Mouse (Mus musculus) forebrain, embryonic 13.5 days (tissue): ENCODE results near the gene Syt1. TPM values are rescaled to one million over a fixed set of nuclear protein-coding genes. Genes with fewer than 3 reads are reported as not detected.

ENCODE experiments used
- ATAC-seq: fragments of 200-750 bp; cut with Nextera tagmentation; 2 replicates; pipeline ENCODE4 v1.8.0; 2017
- H3K27ac ChIP-seq: fragments of 300-500 bp; sonication (generic); 2 replicates; pipeline ENCODE4 v1.5.1; 2015; ENCODE audit warnings: inconsistent platforms, mild to moderate bottlenecking, moderate library complexity
- H3K27me3 ChIP-seq: fragments of 300-500 bp; sonication (generic); 2 replicates; pipeline ENCODE4 v1.6.1; 2015; ENCODE audit warnings: mild to moderate bottlenecking, inconsistent platforms
- H3K36me3 ChIP-seq: fragments of 300-500 bp; sonication (generic); 2 replicates; pipeline ENCODE4 v1.6.1; 2015; ENCODE audit warnings: mild to moderate bottlenecking, inconsistent platforms; ENCODE audit not compliant: poor library complexity, severe bottlenecking
- H3K4me1 ChIP-seq: fragments of 300-500 bp; sonication (generic); 2 replicates; pipeline ENCODE4 v1.6.1; 2015; ENCODE audit warnings: inconsistent platforms
- H3K4me2 ChIP-seq: fragments of 300-500 bp; sonication (generic); 2 replicates; pipeline ENCODE4 v1.6.1; 2015; ENCODE audit warnings: inconsistent platforms, mild to moderate bottlenecking, moderate library complexity
- H3K4me3 ChIP-seq: fragments of 300-500 bp; sonication (generic); 2 replicates; pipeline ENCODE4 v1.5.1; 2015; ENCODE audit warnings: mild to moderate bottlenecking, inconsistent platforms
- H3K9ac ChIP-seq: fragments of 300-500 bp; sonication (generic); 2 replicates; pipeline ENCODE4 v1.6.1; 2015; ENCODE audit warnings: mild to moderate bottlenecking, inconsistent platforms
- H3K9me3 ChIP-seq: fragments of 300-500 bp; sonication (generic); replicated peaks from 2 replicates; pipeline ENCODE4 v1.6.1; 2016; ENCODE audit warnings: inconsistent platforms
- WGBS: fragments of 180-500 bp; shearing (Covaris S2); methylation state at CpG from one replicate; pipeline ENCODE4 v1.1.7; 2015; 5-methylcytosine and 5-hydroxymethylcytosine counted together
- polyA plus RNA-seq: library from polyadenylated mRNA; unstranded; fragments of >200 nt; fragmentation: Nextera tagmentation; extraction: Ambion mirVana; gene quantifications from 2 replicates; pipeline ENCODE4 v1.2.1, GENCODE M21; 2015

Syt1 gene
- polyA plus RNA-seq, 1 experiment from 2014 or later, result 45.9 TPM

GRCm38 (mm10) chr10:108583694-108584093, 427.1 kb downstream of the Syt1 start:
- Histone ChIP-seq H3K27ac (peak overlapping the region; percentile 31; the same call in 1 of the 2 replicates), H3K9me3 (no peaks in the 10 kb centered on the region), H3K4me1 (peaks cover 25% of the 10 kb centered on the region), H3K4me2 (peak overlapping the region; percentile 44), H3K4me3 (no peak overlapping the region), H3K27me3 (no peaks in the 10 kb centered on the region), H3K9ac (no peak overlapping the region), H3K36me3 (no peaks in the 10 kb centered on the region)
- no peak for ATAC-seq
- 16% methylated on average over 11 of the region's 11 CpGs for WGBS

- peaks cover 29% of the 10 kb centered on the region for H3K4me1 ChIP-seq
- H3K4me2 ChIP-seq, result no peak overlapping the region
- H3K27ac ChIP-seq, result no peak overlapping the region
- no peak overlapping the region for H3K4me3 ChIP-seq
- no peaks in the 10 kb centered on the region for H3K36me3 ChIP-seq
- WGBS, result 91% methylated on average over 3 of the region's 3 CpGs
- no peaks in the 10 kb centered on the region for H3K9me3 ChIP-seq
- no peak for ATAC-seq
- H3K27me3 ChIP-seq, result no peaks in the 10 kb centered on the region
- H3K9ac ChIP-seq, result no peak overlapping the region
These were observed 428.4 kb downstream of the Syt1 start for GRCm38 (mm10) chr10:108582397-108582730.

GRCm38 (mm10) chr10:108581555-108582396, 429.0 kb downstream of the Syt1 start:
- WGBS, result 59% methylated on average over 12 of the region's 12 CpGs
- peak; percentile 48 for ATAC-seq
- H3K4me2 ChIP-seq, result peak overlapping the region; percentile 27
- peaks cover 29% of the 10 kb centered on the region for H3K4me1 ChIP-seq
- H3K27me3 ChIP-seq, result no peaks in the 10 kb centered on the region
- H3K36me3 ChIP-seq, result no peaks in the 10 kb centered on the region
- peak overlapping the region; percentile 33 for H3K27ac ChIP-seq
- no peak overlapping the region for H3K9ac ChIP-seq
- H3K9me3 ChIP-seq, result no peaks in the 10 kb centered on the region
- H3K4me3 ChIP-seq, result no peak overlapping the region

GRCm38 (mm10) chr10:108580786-108581420, 429.9 kb downstream of the Syt1 start:
- ATAC-seq, result peak; percentile 79
- H3K4me2 ChIP-seq, result peak overlapping the region; percentile 27

GRCm38 (mm10) chr10:108579396-108579795, 431.4 kb downstream of the Syt1 start:
- no peaks in the 10 kb centered on the region for H3K27me3 ChIP-seq
- H3K36me3 ChIP-seq, result no peaks in the 10 kb centered on the region
- peaks cover 29% of the 10 kb centered on the region for H3K4me1 ChIP-seq
- H3K4me3 ChIP-seq, result no peak overlapping the region
- H3K4me2 ChIP-seq, result no peak overlapping the region
- H3K9me3 ChIP-seq, result no peaks in the 10 kb centered on the region
- H3K27ac ChIP-seq, result no peak overlapping the region
- 86% methylated on average over 4 of the region's 4 CpGs for WGBS
- H3K9ac ChIP-seq, result no peak overlapping the region
- no peak for ATAC-seq

More at GRCm38 (mm10) chr10:108580786-108581420, 429.9 kb downstream of the Syt1 start:
- WGBS, result 24% methylated on average over 9 of the region's 9 CpGs
- H3K27me3 ChIP-seq, result no peaks in the 10 kb centered on the region
- no peak overlapping the region for H3K4me3 ChIP-seq
- H3K27ac ChIP-seq, result peak overlapping the region; percentile 44
- H3K36me3 ChIP-seq, result no peaks in the 10 kb centered on the region
- no peaks in the 10 kb centered on the region for H3K9me3 ChIP-seq
- no peak overlapping the region for H3K9ac ChIP-seq
- peaks cover 29% of the 10 kb centered on the region for H3K4me1 ChIP-seq

- H3K9me3 ChIP-seq, result no peaks in the 10 kb centered on the region
- H3K4me2 ChIP-seq, result no peak overlapping the region
- no peaks in the 10 kb centered on the region for H3K36me3 ChIP-seq
- peaks cover 20% of the 10 kb centered on the region for H3K4me1 ChIP-seq
- H3K27me3 ChIP-seq, result no peaks in the 10 kb centered on the region
- no peak overlapping the region for H3K4me3 ChIP-seq
- no peak overlapping the region for H3K27ac ChIP-seq
- H3K9ac ChIP-seq, result no peak overlapping the region
- no peak for ATAC-seq
These were observed 433.2 kb downstream of the Syt1 start for GRCm38 (mm10) chr10:108577611-108578010.

- 69% methylated on average over 4 of the region's 4 CpGs for WGBS
- H3K27ac ChIP-seq, result no peak overlapping the region
- H3K9ac ChIP-seq, result no peak overlapping the region
- no peaks in the 10 kb centered on the region for H3K36me3 ChIP-seq
- no peak overlapping the region for H3K4me2 ChIP-seq
- H3K9me3 ChIP-seq, result no peaks in the 10 kb centered on the region
- no peaks in the 10 kb centered on the region for H3K27me3 ChIP-seq
- ATAC-seq, result no peak
- H3K4me1 ChIP-seq, result peaks cover 13% of the 10 kb centered on the region
- no peak overlapping the region for H3K4me3 ChIP-seq
These were observed 438.0 kb downstream of the Syt1 start for GRCm38 (mm10) chr10:108572764-108573163.

- 44% methylated on average over 5 of the region's 5 CpGs for WGBS
- Histone ChIP-seq H3K4me3 (no peak overlapping the region), H3K27ac (no peak overlapping the region), H3K4me1 (peaks cover 10% of the 10 kb centered on the region), H3K9me3 (no peaks in the 10 kb centered on the region), H3K27me3 (no peaks in the 10 kb centered on the region), H3K4me2 (no peak overlapping the region), H3K9ac (no peak overlapping the region), H3K36me3 (no peaks in the 10 kb centered on the region)
- ATAC-seq, result no peak
These were observed 439.7 kb downstream of the Syt1 start for GRCm38 (mm10) chr10:108571104-108571503.

GRCm38 (mm10) chr10:108569568-108570139, 441.1 kb downstream of the Syt1 start:
- Histone ChIP-seq H3K4me2 (no peak overlapping the region), H3K9me3 (no peaks in the 10 kb centered on the region), H3K9ac (no peak overlapping the region), H3K4me3 (no peak overlapping the region), H3K36me3 (no peaks in the 10 kb centered on the region), H3K27me3 (no peaks in the 10 kb centered on the region), H3K4me1 (peaks cover 10% of the 10 kb centered on the region), H3K27ac (no peak overlapping the region)
- ATAC-seq, result 0 out of 2 replicates have a peak, but pooled peaks have one; percentile 24
- WGBS, result 58% methylated on average over 6 of the region's 6 CpGs

- no peaks in the 10 kb centered on the region for H3K9me3 ChIP-seq
- 48% methylated on average over 6 of the region's 6 CpGs for WGBS
- no peak overlapping the region for H3K4me3 ChIP-seq
- no peak overlapping the region for H3K4me2 ChIP-seq
- H3K36me3 ChIP-seq, result no peaks in the 10 kb centered on the region
- no peak overlapping the region for H3K9ac ChIP-seq
- no peak for ATAC-seq
- no peaks in the 10 kb centered on the region for H3K27me3 ChIP-seq
- peaks cover 10% of the 10 kb centered on the region for H3K4me1 ChIP-seq
- H3K27ac ChIP-seq, result no peak overlapping the region
These were observed 441.9 kb downstream of the Syt1 start for GRCm38 (mm10) chr10:108568925-108569324.

GRCm38 (mm10) chr10:108568136-108568535, 442.6 kb downstream of the Syt1 start:
- H3K4me3 ChIP-seq, result no peak overlapping the region
- no peaks in the 10 kb centered on the region for H3K36me3 ChIP-seq
- no peak overlapping the region for H3K27ac ChIP-seq
- H3K4me2 ChIP-seq, result no peak overlapping the region
- H3K9ac ChIP-seq, result no peak overlapping the region
- no peaks in the 10 kb centered on the region for H3K27me3 ChIP-seq
- peaks cover 10% of the 10 kb centered on the region for H3K4me1 ChIP-seq
- 15% methylated on average over 8 of the region's 8 CpGs for WGBS
- no peak for ATAC-seq
- no peaks in the 10 kb centered on the region for H3K9me3 ChIP-seq

- Histone ChIP-seq H3K27ac (no peak overlapping the region), H3K9me3 (no peaks in the 10 kb centered on the region), H3K36me3 (no peaks in the 10 kb centered on the region), H3K4me3 (no peak overlapping the region), H3K27me3 (no peaks in the 10 kb centered on the region), H3K9ac (no peak overlapping the region), H3K4me2 (no peak overlapping the region), H3K4me1 (peaks cover 10% of the 10 kb centered on the region)
- no peak for ATAC-seq
- 97% methylated on average over 6 of the region's 6 CpGs for WGBS
These were observed 443.3 kb downstream of the Syt1 start for GRCm38 (mm10) chr10:108567456-108567855.
